Mouse (Mus musculus) lung, adult 2 months (tissue): ENCODE results near the gene Mettl23.

Source experiments
- CTCF ChIP-seq: fragments of 200-500 bp; IDR thresholded peaks from 2 replicates; pipeline ENCODE4 v1.5.1; 2011; ENCODE audit warnings: mild to moderate bottlenecking, low read length, control low read depth; ENCODE audit not compliant: insufficient read depth
- POLR2A ChIP-seq: fragments of 200-500 bp; IDR thresholded peaks from 2 replicates; pipeline ENCODE4 v1.6.1; 2011; ENCODE audit warnings: low read depth, mild to moderate bottlenecking, control low read depth, low read length, borderline replicate concordance; ENCODE audit errors: extremely low read depth

- TF ChIP-seq CTCF (no peak), POLR2A (no peak)
These were observed 41.0 kb downstream of the Mettl23 start for GRCm38 (mm10) chr11:116884061-116884460.
